Mouse (Mus musculus): ENCODE measurements around the gene Olfr332.

DNA sequence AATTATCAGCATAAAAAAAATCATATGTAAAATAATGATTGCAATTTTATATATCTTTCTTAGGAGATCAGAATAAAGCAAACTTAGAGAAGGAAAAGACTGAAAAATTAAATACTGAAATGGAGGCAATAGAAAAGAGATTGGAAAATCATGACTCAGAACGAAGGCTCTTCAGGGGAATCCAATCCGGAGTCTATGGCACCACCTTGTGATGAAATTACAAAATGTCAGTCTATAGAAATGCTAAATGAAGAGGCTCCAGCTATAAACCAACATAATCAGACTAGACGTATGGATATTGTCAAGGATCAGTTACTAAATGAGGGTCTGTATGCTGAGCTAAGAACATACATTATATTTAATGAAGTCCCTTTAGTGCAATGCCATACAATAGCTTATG is 6.9 kb upstream of the Olfr332 start:
- no peak for TF ChIP-seq POLR2A (IDR thresholded peaks at IDR 0.05; ENCODE audit: extremely low read depth, insufficient read depth, low read length)
- peak; percentile 15; the same call in 1 of the 2 replicates for TF ChIP-seq CTCF (IDR thresholded peaks at IDR 0.05; ENCODE audit: extremely low read depth, insufficient read depth, low read length)
